Mouse (Mus musculus) midbrain, embryonic 10.5 days (tissue): ENCODE measurements around the gene Furin. TPM values are rescaled to one million over a fixed set of nuclear protein-coding genes. Genes with fewer than 3 reads are reported as not detected.
"Not testable (repeated sequence)": the region's sequence is repeated elsewhere in the genome, so short reads cannot be mapped to it uniquely, and the experiment has no call there.

Experiments
- DNase-seq: peaks from one replicate; pipeline ENCODE4 v3.0.0-alpha.2; 2017; ENCODE audit warnings: low spot score
- H3K27ac ChIP-seq: fragments of 300-500 bp; sonication (generic); replicated peaks from 2 replicates; pipeline ENCODE4 v1.5.1; 2016; ENCODE audit warnings: mild to moderate bottlenecking
- H3K27me3 ChIP-seq: fragments of 300-500 bp; sonication (generic); 2 replicates; pipeline ENCODE4 v1.6.1; 2016; ENCODE audit warnings: low read depth, mild to moderate bottlenecking; ENCODE audit not compliant: poor library complexity, severe bottlenecking
- H3K36me3 ChIP-seq: fragments of 300-500 bp; sonication (generic); 2 replicates; pipeline ENCODE4 v1.6.1; 2016; ENCODE audit warnings: mild to moderate bottlenecking, moderate library complexity
- H3K4me1 ChIP-seq: fragments of 300-500 bp; sonication (generic); 2 replicates; pipeline ENCODE4 v1.6.1; 2016
- H3K4me3 ChIP-seq: fragments of 300-500 bp; sonication (generic); 2 replicates; pipeline ENCODE4 v1.5.1; 2016; ENCODE audit warnings: mild to moderate bottlenecking, moderate library complexity
- H3K9me3 ChIP-seq: fragments of 300-500 bp; sonication (generic); replicated peaks from 2 replicates; pipeline ENCODE4 v1.6.1; 2016; ENCODE audit warnings: mild to moderate bottlenecking
- WGBS: fragments of 180-500 bp; shearing (Covaris S2); methylation state at CpG from one replicate; pipeline ENCODE4 v1.1.7; 2016; 5-methylcytosine and 5-hydroxymethylcytosine counted together
- polyA plus RNA-seq: library from polyadenylated mRNA; unstranded; fragments of >200 nt; fragmentation: Nextera tagmentation; extraction: Ambion mirVana; gene quantifications from 2 replicates; pipeline ENCODE4 v1.2.1, GENCODE M21; 2016

The Furin gene
- polyA plus RNA-seq, 1 experiment from 2014 or later, result 3.0 TPM

DNA sequence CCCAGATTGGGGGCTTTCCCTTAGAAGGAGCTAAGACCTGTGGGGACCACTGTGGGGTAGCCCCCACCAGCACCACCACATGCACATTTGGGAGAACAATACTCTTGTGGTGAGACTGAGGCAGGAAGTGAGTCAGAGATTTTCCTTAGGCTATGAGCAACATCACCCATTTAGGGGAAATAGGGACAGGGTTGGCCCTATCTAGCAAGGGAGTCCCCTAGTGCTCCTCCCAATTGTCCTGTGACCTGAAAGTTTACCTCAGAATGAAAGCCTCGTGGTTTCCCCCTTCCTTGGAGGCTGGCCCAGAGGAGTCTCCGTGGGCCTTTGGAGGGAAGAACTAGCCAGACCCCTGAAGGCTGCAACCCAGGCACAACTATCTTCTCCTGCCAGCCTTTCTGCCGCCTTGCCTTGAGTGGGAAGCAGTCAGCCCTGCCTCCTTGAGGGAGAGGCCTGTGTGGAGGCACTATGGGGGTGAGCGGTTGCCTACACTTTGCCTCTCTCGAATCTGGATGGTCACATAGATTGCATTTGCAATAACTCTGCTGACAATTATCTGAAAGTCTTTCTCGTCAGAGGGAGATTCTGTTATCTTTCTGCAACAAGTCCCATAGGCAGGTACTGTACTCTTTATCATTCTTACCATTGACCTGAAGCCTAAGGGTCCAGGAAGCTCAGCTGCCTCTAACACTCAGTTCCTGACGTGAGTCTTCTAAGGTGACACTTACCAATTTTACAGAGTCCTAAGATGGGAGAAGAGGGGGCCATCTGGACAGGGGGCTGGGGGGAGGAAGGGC, 938 bp downstream of the Furin start:
- H3K36me3 ChIP-seq, result no peaks in the 10 kb centered on the region
- no peak for DNase-seq
- peaks cover 40% of the 10 kb centered on the region for H3K27me3 ChIP-seq
- peaks cover 29% of the 10 kb centered on the region for H3K4me1 ChIP-seq
- no peaks in the 10 kb centered on the region for H3K9me3 ChIP-seq
- WGBS, result 66% methylated on average over 7 of the region's 7 CpGs
- no peak overlapping the region for H3K4me3 ChIP-seq
- H3K27ac ChIP-seq, result no peak overlapping the region

DNA sequence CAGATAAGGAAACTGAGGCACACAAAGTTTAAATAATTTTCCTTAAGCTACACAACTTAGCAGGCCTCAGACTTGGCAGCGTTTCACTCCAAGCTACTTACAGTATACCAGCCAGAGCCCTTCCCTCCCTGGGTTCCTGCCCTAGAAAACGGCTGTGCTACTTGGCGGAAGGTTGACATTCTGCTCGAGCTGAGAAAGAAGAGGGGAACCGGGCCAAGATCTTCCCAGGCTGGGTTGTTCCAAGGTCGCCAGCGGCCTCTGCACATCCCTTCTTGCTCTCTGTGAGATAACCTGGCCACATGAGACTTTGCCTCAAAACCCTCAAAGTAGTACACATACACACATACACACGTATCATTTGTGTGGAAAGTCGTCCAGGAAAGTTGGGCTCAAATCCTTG, 1.7 kb downstream of the Furin start:
- no peaks in the 10 kb centered on the region for H3K9me3 ChIP-seq
- 57% methylated on average over 9 of the region's 9 CpGs for WGBS
- no peak for DNase-seq
- H3K27ac ChIP-seq, result no peak overlapping the region
- peaks cover 40% of the 10 kb centered on the region for H3K27me3 ChIP-seq
- 0 out of 2 replicates have a peak, but pooled peaks cover 3% of the 10 kb centered on the region for H3K36me3 ChIP-seq
- peaks cover 33% of the 10 kb centered on the region for H3K4me1 ChIP-seq
- H3K4me3 ChIP-seq, result no peak overlapping the region; the same call in 1 of the 2 replicates

GRCm38 (mm10) chr7:80402651-80403321, 2.5 kb downstream of the Furin start:
- no peaks in the 10 kb centered on the region for H3K9me3 ChIP-seq
- H3K4me3 ChIP-seq, result peak overlapping the region; percentile 91
- 7% methylated on average over 92 of the region's 92 CpGs for whole genome bisulfite sequencing
- peaks cover 33% of the 10 kb centered on the region for H3K4me1 ChIP-seq
- peaks cover 40% of the 10 kb centered on the region for H3K27me3 ChIP-seq
- H3K36me3 ChIP-seq, result peaks cover 9% of the 10 kb centered on the region
- peak; percentile 77 for DNase-seq
- peak overlapping the region; percentile 89 for H3K27ac ChIP-seq

DNA sequence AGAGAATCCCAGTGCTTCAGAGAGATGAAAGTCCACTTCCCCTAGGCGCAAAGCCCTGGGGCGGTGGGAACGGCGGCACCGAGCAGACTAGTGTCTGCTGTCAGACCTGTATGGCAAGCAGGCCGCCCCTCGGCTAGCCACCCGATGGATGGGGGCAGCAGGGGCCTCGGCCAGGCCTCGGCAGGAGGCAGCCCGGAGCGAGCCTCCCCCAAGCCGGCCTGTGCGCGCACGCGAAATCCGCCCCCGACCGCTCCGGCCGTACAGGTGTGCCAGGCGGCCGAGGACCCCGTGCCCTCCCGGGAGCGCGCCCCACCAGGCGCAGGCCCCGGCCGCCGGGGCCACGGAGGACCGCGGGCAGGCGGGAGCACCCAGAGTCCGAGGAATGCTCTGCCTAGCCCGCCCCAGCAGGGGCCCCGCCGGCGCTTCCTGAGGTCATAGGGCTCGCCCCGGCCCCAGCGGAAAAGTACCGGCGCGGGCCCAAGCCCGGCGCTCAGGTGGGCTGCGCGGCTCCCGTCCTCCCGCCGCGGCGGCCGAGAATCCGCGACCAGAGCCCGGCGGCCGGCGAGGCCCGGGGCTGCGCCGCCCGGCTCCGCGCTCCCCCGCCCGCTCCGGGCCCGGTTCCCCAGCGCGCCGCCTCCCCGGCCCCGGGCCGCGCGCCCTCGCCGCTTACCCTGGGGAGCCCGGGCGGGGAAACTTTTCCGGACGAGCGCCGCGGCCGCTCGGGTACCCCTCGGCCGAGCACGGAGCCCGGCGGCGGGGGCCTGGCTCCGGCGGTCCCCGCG, 3.2 kb downstream of the Furin start:
- peaks cover 40% of the 10 kb centered on the region for H3K27me3 ChIP-seq
- peaks cover 33% of the 10 kb centered on the region for H3K4me1 ChIP-seq
- 2% methylated on average over 91 of the region's 102 CpGs for WGBS

DNA sequence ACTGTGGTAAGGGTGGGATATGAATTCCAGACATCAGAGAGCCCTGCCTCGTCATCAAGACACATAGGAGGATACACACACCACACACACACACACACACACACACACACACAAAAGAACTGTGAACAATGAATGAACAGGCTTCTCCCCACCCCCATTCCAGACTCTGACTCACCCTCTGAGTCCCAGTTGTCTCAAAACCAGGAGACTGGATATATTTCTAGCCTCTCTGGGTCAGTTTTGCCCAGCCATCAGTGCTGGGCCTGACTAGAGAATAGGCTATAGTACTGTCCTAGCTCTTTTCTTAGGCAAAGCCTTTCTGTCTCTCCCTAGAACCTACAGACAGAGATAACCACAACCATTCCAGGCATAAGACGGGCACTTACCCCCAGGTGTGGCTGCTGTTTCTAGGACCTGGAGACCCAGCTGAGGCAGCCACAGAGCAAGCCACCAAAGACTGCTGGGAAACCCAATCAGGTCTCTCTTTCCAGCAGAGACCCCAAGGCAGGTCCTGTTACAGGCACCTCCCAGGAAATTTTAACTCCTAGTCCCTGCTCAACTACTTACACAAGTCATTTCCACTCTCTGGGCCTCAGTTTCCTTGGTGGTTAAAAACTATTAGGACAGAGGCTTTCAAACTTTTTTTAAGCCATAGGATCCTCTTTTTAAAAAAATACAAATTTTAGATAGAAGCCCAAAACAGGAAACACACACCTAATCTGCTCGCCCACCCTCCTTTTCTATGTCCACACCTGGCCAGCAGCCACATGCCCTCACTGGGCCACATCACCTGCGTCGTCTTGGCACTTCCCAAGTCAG, 4.0 kb downstream of the Furin start:
- Histone ChIP-seq H3K27me3 (peaks cover 40% of the 10 kb centered on the region), H3K9me3 (no peaks in the 10 kb centered on the region), H3K36me3 (peaks cover 24% of the 10 kb centered on the region), H3K4me1 (peaks cover 33% of the 10 kb centered on the region), H3K27ac (peak overlapping the region; percentile 89), H3K4me3 (peak overlapping the region; percentile 91)
- no peak for DNase-seq
- 24% methylated on average over 5 of the region's 5 CpGs for WGBS

More for the DNA sequence above, 3.2 kb downstream of the Furin start:
- DNase-seq, result peak; percentile 63
- H3K4me3 ChIP-seq, result peak overlapping the region; percentile 91
- H3K27ac ChIP-seq, result peak overlapping the region; percentile 89
- peaks cover 16% of the 10 kb centered on the region for H3K36me3 ChIP-seq
- H3K9me3 ChIP-seq, result no peaks in the 10 kb centered on the region

GRCm38 (mm10) chr7:80400571-80400970, 4.7 kb downstream of the Furin start:
- no peak for DNase-seq
- 79% methylated on average over 6 of the region's 6 CpGs for WGBS
- no peak overlapping the region for H3K27ac ChIP-seq
- no peak overlapping the region for H3K4me3 ChIP-seq
- H3K4me1 ChIP-seq, result peaks cover 33% of the 10 kb centered on the region
- H3K9me3 ChIP-seq, result no peaks in the 10 kb centered on the region
- H3K36me3 ChIP-seq, result peaks cover 29% of the 10 kb centered on the region
- peaks cover 33% of the 10 kb centered on the region for H3K27me3 ChIP-seq

GRCm38 (mm10) chr7:80400099-80400498, 5.1 kb downstream of the Furin start:
- no peak for DNase-seq
- WGBS, result 60% methylated on average over 5 of the region's 5 CpGs
- no peak overlapping the region for H3K4me3 ChIP-seq

GRCm38 (mm10) chr7:80398654-80399444, 6.4 kb downstream of the Furin start:
- H3K9me3 ChIP-seq, result no peaks in the 10 kb centered on the region
- DNase-seq, result no peak
- peaks cover 41% of the 10 kb centered on the region for H3K36me3 ChIP-seq
- no peak overlapping the region for H3K27ac ChIP-seq
- H3K4me3 ChIP-seq, result no peak overlapping the region
- H3K27me3 ChIP-seq, result peaks cover 16% of the 10 kb centered on the region
- H3K4me1 ChIP-seq, result peaks cover 33% of the 10 kb centered on the region
- 72% methylated on average over 9 of the region's 9 CpGs for WGBS

More at GRCm38 (mm10) chr7:80400099-80400498, 5.1 kb downstream of the Furin start:
- peak overlapping the region; percentile 38; the same call in 1 of the 2 replicates for H3K27ac ChIP-seq
- H3K4me1 ChIP-seq, result peaks cover 33% of the 10 kb centered on the region
- H3K9me3 ChIP-seq, result no peaks in the 10 kb centered on the region
- peaks cover 28% of the 10 kb centered on the region for H3K27me3 ChIP-seq
- peaks cover 34% of the 10 kb centered on the region for H3K36me3 ChIP-seq

DNA sequence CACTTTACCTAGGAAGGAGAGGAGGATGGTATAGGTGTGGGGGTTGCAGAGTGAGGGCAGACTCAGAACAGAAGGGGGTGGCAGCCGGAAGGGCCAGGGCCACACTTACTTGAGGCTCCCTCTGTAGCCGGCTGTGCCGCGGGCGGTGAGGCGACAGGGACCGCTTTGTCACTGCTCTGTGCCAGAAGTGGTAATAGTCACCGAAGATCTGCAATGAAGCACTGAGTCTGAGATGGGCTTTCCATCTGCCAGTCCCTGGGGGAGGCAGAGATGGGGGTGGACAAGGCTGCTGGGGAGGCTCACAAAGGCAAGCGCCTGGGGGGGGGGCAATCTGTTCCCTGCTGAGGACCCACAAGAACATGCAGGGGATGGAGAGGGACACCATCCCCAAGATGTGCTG, 7.2 kb downstream of the Furin start:
- Histone ChIP-seq H3K36me3 (peaks cover 49% of the 10 kb centered on the region), H3K4me3 (no peak overlapping the region), H3K27me3 (peaks cover 7% of the 10 kb centered on the region; the same call in 1 of the 2 replicates), H3K9me3 (no peaks in the 10 kb centered on the region), H3K27ac (no peak overlapping the region), H3K4me1 (peaks cover 30% of the 10 kb centered on the region)
- WGBS, result 79% methylated on average over 9 of the region's 9 CpGs
- no peak for DNase-seq

DNA sequence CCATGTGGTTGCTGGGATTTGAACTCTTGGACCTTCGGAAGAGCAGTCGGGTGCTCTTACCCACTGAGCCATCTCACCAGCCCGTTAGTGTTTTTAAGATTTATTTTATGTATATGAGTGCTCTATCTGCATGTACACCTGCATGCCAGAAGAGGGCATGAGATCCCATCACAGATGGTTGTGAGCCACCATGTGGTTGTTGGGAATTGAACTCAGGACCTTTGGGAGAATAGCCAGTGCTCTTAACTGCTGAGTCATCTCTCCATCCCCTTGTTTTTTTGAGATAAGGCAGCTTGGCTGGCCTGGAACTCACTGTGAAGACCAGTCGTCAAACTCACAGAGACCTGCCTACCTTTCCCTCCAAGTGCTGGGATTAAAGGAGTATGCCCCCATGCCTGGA, 8.8 kb downstream of the Furin start:
- not testable (repeated sequence) for H3K4me3 ChIP-seq, H3K27ac ChIP-seq, DNase-seq, H3K9me3 ChIP-seq, H3K27me3 ChIP-seq
- peaks cover 22% of the 10 kb centered on the region for H3K4me1 ChIP-seq
- WGBS, result 92% methylated on average over 4 of the region's 4 CpGs
- H3K36me3 ChIP-seq, result peaks cover 65% of the 10 kb centered on the region

GRCm38 (mm10) chr7:80394600-80394999, 10.6 kb downstream of the Furin start:
- WGBS, result 89% methylated on average over 4 of the region's 4 CpGs
- Histone ChIP-seq H3K36me3 (peaks cover 82% of the 10 kb centered on the region), H3K27ac (no peak overlapping the region), H3K27me3 (no peaks in the 10 kb centered on the region; the same call in 1 of the 2 replicates), H3K9me3 (no peaks in the 10 kb centered on the region), H3K4me3 (no peak overlapping the region), H3K4me1 (peaks cover 4% of the 10 kb centered on the region; the same call in 1 of the 2 replicates)
- DNase-seq, result no peak
